Mouse (Mus musculus): ENCODE results near the gene Strada. TPM values are rescaled to one million over a fixed set of nuclear protein-coding genes. Genes with fewer than 3 reads are reported as not detected.
"Not testable (repeated sequence)": the region's sequence is repeated elsewhere in the genome, so short reads cannot be mapped to it uniquely, and the experiment has no call there.

Gene Strada
- polyA plus RNA-seq, 1 experiment, result 21.3 TPM

- Histone ChIP-seq H3K4me3 (ENCODE audit: insufficient read depth, poor library complexity, severe bottlenecking) (no peak overlapping the region), H3K36me3 (ENCODE audit: control insufficient read depth, insufficient read depth) (peaks cover 67% of the 10 kb centered on the region), H3K79me3 (ENCODE audit: low read depth) (no peaks in the 10 kb centered on the region), H3K79me2 (ENCODE audit: control insufficient read depth, insufficient read depth) (no peaks in the 10 kb centered on the region), H3K27me3 (ENCODE audit: control insufficient read depth, insufficient read depth, insufficient read length) (no peaks in the 10 kb centered on the region), H3ac (ENCODE audit: control insufficient read depth, insufficient read length, low read depth) (no peak overlapping the region)
- TF ChIP-seq MYOD1 (IDR thresholded peaks at IDR 0.05; ENCODE audit: control insufficient read depth, insufficient read length, low read depth) (no peak), CEBPB (IDR thresholded peaks at IDR 0.05; ENCODE audit: low read depth) (no peak), FOSL1 (IDR thresholded peaks at IDR 0.05; ENCODE audit: insufficient read depth, low read length, poor library complexity, severe bottlenecking) (no peak), USF1 (IDR thresholded peaks at IDR 0.05; ENCODE audit: low read depth) (no peak), CTCF (IDR thresholded peaks at IDR 0.05; ENCODE audit: control insufficient read depth, insufficient read depth, insufficient read length) (no peak), MYOG (IDR thresholded peaks at IDR 0.05; ENCODE audit: control insufficient read depth, extremely low read depth, insufficient read length) (no peak), MAX (IDR thresholded peaks at IDR 0.05) (no peak)
Measured at GRCm38 (mm10) chr11:106129477-106129876, 72.5 kb downstream of the Strada start.

DNA sequence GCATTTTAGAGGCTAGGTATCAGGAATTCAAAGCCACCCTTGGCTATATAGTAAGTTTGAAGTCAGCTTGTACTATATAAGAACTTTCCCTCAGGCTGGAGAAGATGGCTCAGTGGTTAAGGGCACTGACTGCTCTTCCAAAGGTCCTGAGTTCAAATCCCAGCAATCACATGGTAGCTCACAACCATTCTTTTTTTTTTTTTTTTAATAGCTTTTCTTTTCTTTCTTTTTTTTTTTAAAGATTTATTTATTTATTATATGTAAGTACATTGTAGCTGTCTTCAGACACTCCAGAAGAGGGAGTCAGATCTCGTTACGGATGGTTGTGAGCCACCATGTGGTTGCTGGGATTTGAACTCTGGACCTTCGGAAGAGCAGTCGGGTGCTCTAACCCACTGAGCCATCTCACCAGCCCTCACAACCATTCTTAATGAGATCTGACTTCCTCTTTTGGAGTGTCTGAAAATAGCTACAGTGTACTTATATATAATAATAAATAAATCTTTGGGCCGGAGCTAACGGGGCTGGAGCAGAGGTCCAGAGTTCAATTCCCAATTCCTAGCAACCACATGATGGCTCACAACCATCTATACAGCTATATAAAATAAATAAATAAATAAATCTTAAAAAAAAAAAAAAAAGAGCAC is 75.1 kb downstream of the Strada start:
- peaks cover 67% of the 10 kb centered on the region for H3K36me3 ChIP-seq (ENCODE audit: control insufficient read depth, insufficient read depth)
- H3K79me3 ChIP-seq (ENCODE audit: low read depth); H3K4me3 ChIP-seq (ENCODE audit: insufficient read depth, poor library complexity, severe bottlenecking); H3K79me2 ChIP-seq (ENCODE audit: control insufficient read depth, insufficient read depth); H3K27me3 ChIP-seq (ENCODE audit: control insufficient read depth, insufficient read depth, insufficient read length); H3ac ChIP-seq (ENCODE audit: control insufficient read depth, insufficient read length, low read depth): not testable (repeated sequence)

GRCm38 (mm10) chr11:106125827-106126226 is 76.1 kb downstream of the Strada start:
- Histone ChIP-seq H3K4me3 (ENCODE audit: insufficient read depth, poor library complexity, severe bottlenecking) (no peak overlapping the region), H3ac (ENCODE audit: control insufficient read depth, insufficient read length, low read depth) (no peak overlapping the region), H3K27me3 (ENCODE audit: control insufficient read depth, insufficient read depth, insufficient read length) (no peaks in the 10 kb centered on the region), H3K36me3 (ENCODE audit: control insufficient read depth, insufficient read depth) (peaks cover 67% of the 10 kb centered on the region), H3K79me2 (ENCODE audit: control insufficient read depth, insufficient read depth) (no peaks in the 10 kb centered on the region), H3K79me3 (ENCODE audit: low read depth) (no peaks in the 10 kb centered on the region)
- TF ChIP-seq CTCF (IDR thresholded peaks at IDR 0.05; ENCODE audit: control insufficient read depth, insufficient read depth, insufficient read length) (no peak), USF1 (IDR thresholded peaks at IDR 0.05; ENCODE audit: low read depth) (no peak), FOSL1 (IDR thresholded peaks at IDR 0.05; ENCODE audit: insufficient read depth, low read length, poor library complexity, severe bottlenecking) (no peak), MYOG (IDR thresholded peaks at IDR 0.05; ENCODE audit: control insufficient read depth, extremely low read depth, insufficient read length) (no peak), CEBPB (IDR thresholded peaks at IDR 0.05; ENCODE audit: low read depth) (no peak), MAX (IDR thresholded peaks at IDR 0.05) (no peak), MYOD1 (IDR thresholded peaks at IDR 0.05; ENCODE audit: control insufficient read depth, insufficient read length, low read depth) (no peak)

- H3K4me3 ChIP-seq (ENCODE audit: insufficient read depth, poor library complexity, severe bottlenecking), result no peak overlapping the region
- no peaks in the 10 kb centered on the region for H3K79me2 ChIP-seq (ENCODE audit: control insufficient read depth, insufficient read depth)
- no peaks in the 10 kb centered on the region for H3K79me3 ChIP-seq (ENCODE audit: low read depth)
- H3K36me3 ChIP-seq (ENCODE audit: control insufficient read depth, insufficient read depth), result peaks cover 57% of the 10 kb centered on the region
- H3K27me3 ChIP-seq (ENCODE audit: control insufficient read depth, insufficient read depth, insufficient read length), result no peaks in the 10 kb centered on the region
- no peak overlapping the region for H3ac ChIP-seq (ENCODE audit: control insufficient read depth, insufficient read length, low read depth)
- TF ChIP-seq CEBPB (IDR thresholded peaks at IDR 0.05; ENCODE audit: low read depth), result no peak
Measured at GRCm38 (mm10) chr11:106124784-106125183, 77.2 kb downstream of the Strada start.

- H3ac ChIP-seq (ENCODE audit: control insufficient read depth, insufficient read length, low read depth), result no peak overlapping the region
Measured at GRCm38 (mm10) chr11:106122736-106123135, 79.2 kb downstream of the Strada start.

DNA sequence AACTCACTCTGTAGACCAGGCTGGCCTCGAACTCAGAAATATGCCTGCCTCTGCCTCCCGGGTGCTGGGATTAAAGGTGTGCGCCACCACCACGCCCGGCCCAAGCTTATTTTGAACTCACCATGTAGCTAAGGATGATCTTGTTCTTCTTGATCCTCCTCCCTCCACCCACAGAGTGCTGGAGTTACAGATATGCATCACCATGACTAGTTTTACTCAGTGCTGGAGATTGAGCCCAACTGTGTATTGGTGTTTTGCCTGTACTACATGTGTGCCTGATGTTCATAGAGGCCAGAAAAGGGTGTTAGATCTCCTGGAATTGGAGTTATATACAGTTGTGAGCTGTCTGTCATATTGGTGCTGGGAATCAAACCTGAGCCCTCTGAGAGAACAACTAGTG is 79.7 kb downstream of the Strada start:
- Histone ChIP-seq H3K27me3 (ENCODE audit: control insufficient read depth, insufficient read depth, insufficient read length) (no peaks in the 10 kb centered on the region), H3K79me3 (ENCODE audit: low read depth) (no peaks in the 10 kb centered on the region), H3ac (ENCODE audit: control insufficient read depth, insufficient read length, low read depth) (no peak overlapping the region), H3K36me3 (ENCODE audit: control insufficient read depth, insufficient read depth) (peaks cover 49% of the 10 kb centered on the region), H3K79me2 (ENCODE audit: control insufficient read depth, insufficient read depth) (no peaks in the 10 kb centered on the region), H3K4me3 (ENCODE audit: insufficient read depth, poor library complexity, severe bottlenecking) (no peak overlapping the region)
- TF ChIP-seq MYOG (IDR thresholded peaks at IDR 0.05; ENCODE audit: control insufficient read depth, extremely low read depth, insufficient read length) (no peak), FOSL1 (IDR thresholded peaks at IDR 0.05; ENCODE audit: insufficient read depth, low read length, poor library complexity, severe bottlenecking) (no peak), MYOD1 (IDR thresholded peaks at IDR 0.05; ENCODE audit: control insufficient read depth, insufficient read length, low read depth) (no peak), CEBPB (IDR thresholded peaks at IDR 0.05; ENCODE audit: low read depth) (no peak)

More at GRCm38 (mm10) chr11:106122736-106123135, 79.2 kb downstream of the Strada start:
- Histone ChIP-seq H3K4me3 (ENCODE audit: insufficient read depth, poor library complexity, severe bottlenecking) (no peak overlapping the region), H3K79me3 (ENCODE audit: low read depth) (no peaks in the 10 kb centered on the region), H3K27me3 (ENCODE audit: control insufficient read depth, insufficient read depth, insufficient read length) (no peaks in the 10 kb centered on the region), H3K79me2 (ENCODE audit: control insufficient read depth, insufficient read depth) (no peaks in the 10 kb centered on the region), H3K36me3 (ENCODE audit: control insufficient read depth, insufficient read depth) (peaks cover 53% of the 10 kb centered on the region)
- TF ChIP-seq MAX (IDR thresholded peaks at IDR 0.05) (no peak), MYOG (IDR thresholded peaks at IDR 0.05; ENCODE audit: control insufficient read depth, extremely low read depth, insufficient read length) (no peak), CEBPB (IDR thresholded peaks at IDR 0.05; ENCODE audit: low read depth) (no peak), MYOD1 (IDR thresholded peaks at IDR 0.05; ENCODE audit: control insufficient read depth, insufficient read length, low read depth) (no peak), USF1 (IDR thresholded peaks at IDR 0.05; ENCODE audit: low read depth) (no peak), FOSL1 (IDR thresholded peaks at IDR 0.05; ENCODE audit: insufficient read depth, low read length, poor library complexity, severe bottlenecking) (no peak), CTCF (IDR thresholded peaks at IDR 0.05; ENCODE audit: control insufficient read depth, insufficient read depth, insufficient read length) (no peak)

Other genes starting within 250 kb of the Strada start
- gene Cyb561, start 248.8 kb downstream of the Strada start, polyA plus RNA-seq (2012; fragmentation: generic; extraction: Trizol), result 2.7 TPM
- 1.3 TPM for gene Ace, start 234.2 kb downstream of the Strada start, polyA plus RNA-seq (2012; fragmentation: generic; extraction: Trizol)
- gene Ace3, start 207.5 kb downstream of the Strada start, polyA plus RNA-seq (2012; fragmentation: generic; extraction: Trizol), result not detected
- gene Kcnh6, start 194.0 kb downstream of the Strada start, polyA plus RNA-seq (2012; fragmentation: generic; extraction: Trizol), result not detected
- 35.2 TPM for gene Dcaf7, start 165.3 kb downstream of the Strada start, polyA plus RNA-seq (2012; fragmentation: generic; extraction: Trizol)
- gene Taco1, start 136.1 kb downstream of the Strada start, polyA plus RNA-seq (2012; fragmentation: generic; extraction: Trizol), result 15.8 TPM
- 23.1 TPM for gene Map3k3, start 117.6 kb downstream of the Strada start, polyA plus RNA-seq (2012; fragmentation: generic; extraction: Trizol)
- not detected for gene Gm10840, start 41.3 kb downstream of the Strada start, polyA plus RNA-seq (2012; fragmentation: generic; extraction: Trizol)
- 67.7 TPM for gene Limd2, start 41.3 kb downstream of the Strada start, polyA plus RNA-seq (2012; fragmentation: generic; extraction: Trizol)
- gene Ccdc47, start 14.2 kb upstream of the Strada start, polyA plus RNA-seq (2012; fragmentation: generic; extraction: Trizol), result 16.6 TPM
- gene Ddx42, start 14.8 kb upstream of the Strada start, polyA plus RNA-seq (2012; fragmentation: generic; extraction: Trizol), result 19.5 TPM
- 48.7 TPM for gene Ftsj3, start 53.9 kb upstream of the Strada start, polyA plus RNA-seq (2012; fragmentation: generic; extraction: Trizol)
- gene Psmc5, start 54.0 kb upstream of the Strada start, polyA plus RNA-seq (2012; fragmentation: generic; extraction: Trizol), result 289 TPM
- gene Smarcd2, start 70.8 kb upstream of the Strada start, polyA plus RNA-seq (2012; fragmentation: generic; extraction: Trizol), result 49.5 TPM
- gene Tcam1, start 74.5 kb upstream of the Strada start, polyA plus RNA-seq (2012; fragmentation: generic; extraction: Trizol), result 0.15 TPM
- not detected for gene Gh, start 99.7 kb upstream of the Strada start, polyA plus RNA-seq (2012; fragmentation: generic; extraction: Trizol)
- gene Cd79b, start 112.6 kb upstream of the Strada start, polyA plus RNA-seq (2012; fragmentation: generic; extraction: Trizol), result not detected
- gene Scn4a, start 151.1 kb upstream of the Strada start, polyA plus RNA-seq (2012; fragmentation: generic; extraction: Trizol), result 0.02 TPM
- not detected for gene Prr29, start 163.3 kb upstream of the Strada start, polyA plus RNA-seq (2012; fragmentation: generic; extraction: Trizol)
- gene Icam2, start 185.9 kb upstream of the Strada start, polyA plus RNA-seq (2012; fragmentation: generic; extraction: Trizol), result not detected

Data from C2C12 (cell line).